Mouse (Mus musculus) stomach, embryonic 16.5 days (tissue): ENCODE data around the gene Rpl38. TPM values are rescaled to one million over a fixed set of nuclear protein-coding genes. Genes with fewer than 3 reads are reported as not detected.
"Not testable (repeated sequence)": the region's sequence is repeated elsewhere in the genome, so short reads cannot be mapped to it uniquely, and the experiment has no call there.

Source experiments
- ATAC-seq: fragments of 200-750 bp; cut with Nextera tagmentation; 2 replicates; pipeline ENCODE4 v1.8.0; 2017; ENCODE audit warnings: moderate number of reproducible peaks, moderate TSS enrichment; ENCODE audit not compliant: insufficient read depth, low FRiP score
- H3K27ac ChIP-seq: fragments of 300-500 bp; sonication (generic); 2 replicates; pipeline ENCODE4 v1.5.1; 2014; ENCODE audit warnings: low read length
- H3K27me3 ChIP-seq: fragments of 300-500 bp; sonication (generic); 2 replicates; pipeline ENCODE4 v1.6.1; 2014; ENCODE audit warnings: low read length, control low read depth, mixed read lengths; ENCODE audit not compliant: control insufficient read depth, insufficient read depth
- H3K36me3 ChIP-seq: fragments of 300-500 bp; sonication (generic); 2 replicates; pipeline ENCODE4 v1.6.1; 2014; ENCODE audit warnings: low read length; ENCODE audit not compliant: control insufficient read depth, insufficient read depth
- H3K4me1 ChIP-seq: fragments of 300-500 bp; sonication (generic); 2 replicates; pipeline ENCODE4 v1.6.1; 2014; ENCODE audit warnings: low read length, control low read depth, mixed read lengths; ENCODE audit not compliant: control insufficient read depth, insufficient read depth
- H3K4me2 ChIP-seq: fragments of 300-500 bp; sonication (generic); 2 replicates; pipeline ENCODE4 v1.6.1; 2014; ENCODE audit warnings: low read depth, low read length, mixed read lengths
- H3K4me3 ChIP-seq: fragments of 300-500 bp; sonication (generic); replicated peaks from 2 replicates; pipeline ENCODE4 v1.5.1; 2014; ENCODE audit warnings: mild to moderate bottlenecking, low read length
- H3K9ac ChIP-seq: fragments of 300-500 bp; sonication (generic); 2 replicates; pipeline ENCODE4 v1.6.1; 2014; ENCODE audit warnings: low read length
- H3K9me3 ChIP-seq: fragments of 300-500 bp; sonication (generic); replicated peaks from 2 replicates; pipeline ENCODE4 v1.6.1; 2016; ENCODE audit warnings: low read length, control low read depth; ENCODE audit not compliant: control insufficient read depth
- WGBS: fragments of 180-500 bp; shearing (Covaris S2); extraction: QIAGEN DNeasy Blood & Tissue Kit; methylation state at CpG from one replicate; pipeline ENCODE4 v1.1.7; 2014; 5-methylcytosine and 5-hydroxymethylcytosine counted together
- polyA plus RNA-seq: library from polyadenylated mRNA; unstranded; fragments of >200 nt; fragmentation: Nextera tagmentation; extraction: Ambion mirVana; gene quantifications from 2 replicates; pipeline ENCODE4 v1.2.1, GENCODE M21; 2015

Rpl38 gene
- polyA plus RNA-seq, 1 experiment from 2014 or later: 998 TPM

DNA sequence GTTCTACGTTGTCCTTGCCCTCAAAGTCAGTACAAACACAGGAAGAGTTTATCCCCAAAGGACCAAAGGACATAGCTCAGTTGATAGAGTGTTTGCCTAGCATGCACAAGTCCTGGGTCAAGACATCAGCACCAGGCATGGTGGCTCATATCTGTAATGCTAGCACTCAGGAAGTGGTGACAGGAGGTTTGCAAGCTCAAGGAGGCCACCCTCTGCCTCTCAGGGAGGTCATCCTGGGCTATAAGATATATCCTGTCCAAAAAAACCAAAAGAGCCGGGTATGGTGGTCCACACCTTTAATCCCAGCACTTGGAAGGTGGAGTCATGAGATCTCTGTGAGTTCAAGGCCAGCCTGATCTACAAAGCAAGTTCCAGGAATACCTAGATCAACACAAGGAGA is 2.9 kb upstream of the Rpl38 start:
- Histone ChIP-seq H3K9me3 (no peaks in the 10 kb centered on the region), H3K27ac (no peak overlapping the region), H3K4me1 (peaks cover 13% of the 10 kb centered on the region), H3K36me3 (0 out of 2 replicates have a peak, but pooled peaks cover under 1% of the 10 kb centered on the region), H3K9ac (no peak overlapping the region), H3K27me3 (no peaks in the 10 kb centered on the region; the same call in 1 of the 2 replicates), H3K4me2 (no peak overlapping the region), H3K4me3 (no peak overlapping the region)
- 54% methylated on average over 2 of the region's 2 CpGs for whole genome bisulfite sequencing
- no peak for ATAC-seq

DNA sequence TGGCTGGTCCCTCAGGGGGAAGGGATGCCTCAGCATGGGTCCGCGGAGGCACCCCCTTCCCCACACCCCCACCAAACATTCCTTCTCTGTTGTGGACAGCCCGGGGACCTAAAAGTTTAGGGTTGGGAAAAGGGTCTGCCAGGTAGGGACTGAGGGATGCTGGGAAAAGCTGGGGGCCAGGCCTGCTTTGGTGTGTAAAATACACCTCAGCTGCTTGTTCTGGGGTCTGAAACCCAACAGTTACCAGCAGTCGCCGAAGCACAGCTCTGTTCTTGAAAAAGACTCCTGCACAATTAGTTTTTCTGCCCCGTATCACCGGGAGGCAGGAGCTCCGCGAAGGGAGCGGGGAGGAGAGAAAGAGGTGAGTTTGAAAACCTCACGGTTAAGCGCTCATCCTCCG is 1.5 kb upstream of the Rpl38 start:
- no peak for ATAC-seq
- Histone ChIP-seq H3K27me3 (no peaks in the 10 kb centered on the region; the same call in 1 of the 2 replicates), H3K36me3 (0 out of 2 replicates have a peak, but pooled peaks cover 4% of the 10 kb centered on the region), H3K4me1 (peaks cover 20% of the 10 kb centered on the region), H3K27ac (no peak overlapping the region), H3K9ac (no peak overlapping the region; the same call in 1 of the 2 replicates), H3K4me2 (no peak overlapping the region), H3K4me3 (no peak overlapping the region), H3K9me3 (no peaks in the 10 kb centered on the region)
- WGBS: 11% methylated on average over 13 of the region's 13 CpGs

DNA sequence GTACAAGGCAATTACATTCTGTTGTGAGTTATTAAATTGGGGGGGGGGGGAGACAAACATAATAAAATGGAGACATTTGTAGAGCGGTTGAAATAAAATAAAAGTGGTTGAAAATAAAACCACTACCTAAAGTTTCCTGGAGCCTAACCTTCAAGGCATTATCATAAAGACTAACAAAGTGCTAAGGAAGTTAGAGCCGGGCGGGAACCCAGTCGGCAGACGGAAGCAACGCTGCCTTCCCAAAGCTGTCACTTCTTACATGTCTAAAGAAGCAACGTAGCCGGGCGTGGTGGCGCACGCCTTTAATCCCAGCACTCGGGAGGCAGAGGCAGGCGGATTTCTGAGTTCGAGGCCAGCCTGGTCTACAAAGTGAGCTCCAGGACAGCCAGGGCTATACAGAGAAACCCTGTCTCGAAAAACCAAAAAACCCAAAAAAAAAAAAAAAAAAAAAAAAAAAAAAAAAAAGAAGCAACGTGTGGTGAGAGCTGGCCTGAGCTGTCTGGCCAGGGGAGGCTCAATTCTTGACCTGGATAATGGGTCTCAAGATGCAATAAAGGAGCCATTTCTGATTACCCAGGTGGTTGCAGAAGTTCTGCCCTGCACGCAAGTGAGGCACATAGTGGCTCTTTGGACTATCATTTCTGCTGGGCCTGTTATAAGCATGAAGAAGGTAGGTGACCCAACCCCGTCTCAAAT is 940 bp upstream of the Rpl38 start:
- no peak for ATAC-seq
- Histone ChIP-seq H3K27ac (no peak overlapping the region), H3K4me3 (no peak overlapping the region), H3K9ac (no peak overlapping the region), H3K27me3 (no peaks in the 10 kb centered on the region; the same call in 1 of the 2 replicates), H3K4me1 (peaks cover 20% of the 10 kb centered on the region), H3K4me2 (no peak overlapping the region), H3K36me3 (0 out of 2 replicates have a peak, but pooled peaks cover 4% of the 10 kb centered on the region), H3K9me3 (no peaks in the 10 kb centered on the region)
- WGBS: 39% methylated on average over 17 of the region's 18 CpGs

DNA sequence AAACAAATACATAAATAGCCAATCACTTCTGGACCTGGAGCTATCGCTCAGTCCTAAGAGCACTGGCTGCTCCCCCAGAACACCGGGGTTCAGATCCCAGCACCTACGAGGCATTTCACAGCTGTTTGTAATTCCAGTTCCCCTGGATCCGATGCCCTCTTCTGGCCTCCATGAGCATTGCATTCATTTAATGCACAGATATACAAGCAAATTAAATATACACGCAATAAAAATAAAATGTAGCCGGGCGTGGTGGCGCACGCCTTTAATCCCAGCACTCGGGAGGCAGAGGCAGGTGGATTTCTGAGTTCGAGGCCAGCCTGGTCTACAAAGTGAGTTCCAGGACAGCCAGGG is 415 bp upstream of the Rpl38 start:
- 18% methylated on average over 11 of the region's 11 CpGs for WGBS

DNA sequence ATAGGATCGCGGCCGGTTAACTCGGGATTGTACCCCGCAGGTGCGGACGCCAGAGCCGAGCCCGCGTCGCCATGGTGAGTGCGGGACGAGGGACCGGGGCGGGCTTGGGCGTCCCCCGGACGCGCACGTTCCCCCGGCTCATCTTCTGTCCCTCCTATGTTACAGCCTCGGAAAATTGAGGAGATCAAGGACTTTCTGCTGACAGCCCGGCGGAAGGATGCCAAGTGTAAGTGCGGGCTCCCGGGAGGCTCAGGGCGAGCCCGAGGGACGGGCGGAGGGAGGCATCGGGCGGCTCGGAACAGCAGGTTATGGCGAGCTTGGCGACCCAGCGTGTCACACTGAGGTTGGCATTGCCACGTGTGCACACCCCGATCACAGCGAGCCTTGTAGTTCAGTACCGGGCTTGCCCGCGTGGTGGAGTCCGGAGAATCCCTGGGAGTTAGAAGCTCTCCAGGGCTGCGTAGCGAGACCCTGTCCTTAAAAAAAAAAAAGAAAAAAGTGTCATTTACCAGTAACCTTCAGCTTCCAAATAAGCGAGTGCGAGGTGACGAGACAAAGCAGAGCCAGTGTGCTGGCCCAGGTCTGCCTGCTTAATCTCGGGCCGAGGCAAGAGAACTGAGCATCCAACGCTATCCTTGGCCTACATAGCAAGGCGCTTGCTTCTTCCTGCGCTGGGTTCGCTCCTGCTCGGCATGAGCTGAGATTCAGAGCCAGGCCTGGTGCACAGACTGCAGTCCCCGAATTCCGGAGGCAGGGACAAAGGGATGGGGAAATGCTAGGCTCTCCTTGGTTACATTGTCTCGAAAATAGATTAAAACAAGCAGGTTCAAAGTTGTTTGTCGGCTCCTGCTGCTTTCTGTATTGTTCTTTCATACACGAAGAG is 658 bp downstream of the Rpl38 start:
- no peaks in the 10 kb centered on the region; the same call in 1 of the 2 replicates for H3K27me3 ChIP-seq
- peak overlapping the region; percentile 91 for H3K9ac ChIP-seq
- H3K4me2 ChIP-seq: peak overlapping the region; percentile 94
- WGBS: under 1% methylated on average over 60 of the region's 60 CpGs
- peak; percentile 75 for ATAC-seq
- H3K4me3 ChIP-seq: peak overlapping the region; percentile 89
- H3K36me3 ChIP-seq: 0 out of 2 replicates have a peak, but pooled peaks cover 4% of the 10 kb centered on the region
- peaks cover 20% of the 10 kb centered on the region for H3K4me1 ChIP-seq
- H3K27ac ChIP-seq: peak overlapping the region; percentile 93
- H3K9me3 ChIP-seq: no peaks in the 10 kb centered on the region

More for the DNA sequence above, 415 bp upstream of the Rpl38 start:
- H3K4me2 ChIP-seq, H3K4me3 ChIP-seq, H3K9ac ChIP-seq, H3K36me3 ChIP-seq, H3K27ac ChIP-seq, H3K9me3 ChIP-seq, ATAC-seq, H3K27me3 ChIP-seq: not testable (repeated sequence)
- peaks cover 20% of the 10 kb centered on the region for H3K4me1 ChIP-seq

DNA sequence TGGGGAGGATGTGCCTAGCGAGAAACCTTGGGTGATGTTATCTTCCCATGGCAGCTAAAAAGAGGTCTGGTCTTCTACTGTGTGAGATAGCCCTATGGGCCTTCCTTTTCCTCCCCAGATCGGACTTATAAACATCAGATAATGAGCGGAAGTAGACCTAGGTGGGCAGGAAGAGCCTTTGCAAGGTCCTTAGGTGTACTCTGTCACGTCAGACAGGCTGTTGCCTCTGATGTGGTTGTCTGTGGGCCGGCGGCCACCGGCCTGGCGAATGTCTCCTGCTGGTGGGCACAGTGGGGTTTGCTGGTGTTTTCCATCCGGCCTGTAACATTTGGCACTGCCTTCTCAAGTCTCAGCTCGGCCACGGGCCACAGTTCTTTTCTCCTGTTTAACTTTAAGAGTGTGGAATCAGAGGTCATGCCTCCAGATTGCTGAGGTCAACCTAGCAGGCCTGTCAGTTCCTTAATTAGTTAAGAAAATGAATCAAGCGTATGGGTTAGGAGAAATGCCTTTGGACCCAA is 1.4 kb downstream of the Rpl38 start:
- no peak for ATAC-seq
- Histone ChIP-seq H3K9ac (peak overlapping the region; percentile 91), H3K4me1 (peaks cover 20% of the 10 kb centered on the region), H3K4me2 (peak overlapping the region; percentile 94), H3K27me3 (no peaks in the 10 kb centered on the region; the same call in 1 of the 2 replicates), H3K9me3 (no peaks in the 10 kb centered on the region), H3K36me3 (0 out of 2 replicates have a peak, but pooled peaks cover 4% of the 10 kb centered on the region), H3K27ac (peak overlapping the region; percentile 93), H3K4me3 (peak overlapping the region; percentile 89)
- 10% methylated on average over 12 of the region's 12 CpGs for WGBS

DNA sequence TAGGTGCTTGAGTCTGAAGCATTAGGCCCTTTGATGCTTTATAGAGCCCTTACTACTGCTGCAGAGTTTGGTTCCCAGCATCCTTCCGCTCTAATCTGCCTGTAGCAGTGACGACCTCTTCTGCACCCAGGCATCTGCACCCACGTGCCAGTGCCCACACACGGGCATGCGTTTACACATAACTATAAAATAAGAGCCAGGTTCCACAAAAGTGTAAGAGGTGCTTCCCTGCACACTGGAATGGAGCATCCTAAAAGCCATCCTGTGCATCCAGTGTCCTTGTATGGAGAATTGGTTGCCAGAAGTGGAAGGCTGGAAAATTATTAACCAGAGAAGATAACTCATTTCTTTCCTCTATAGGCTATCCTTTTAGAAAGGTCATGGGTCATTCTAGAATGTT is 2.8 kb downstream of the Rpl38 start:
- H3K9me3 ChIP-seq: no peaks in the 10 kb centered on the region
- no peak overlapping the region for H3K27ac ChIP-seq
- 0 out of 2 replicates have a peak, but pooled peaks cover 4% of the 10 kb centered on the region for H3K36me3 ChIP-seq
- ATAC-seq: no peak
- no peak overlapping the region for H3K4me2 ChIP-seq
- peaks cover 22% of the 10 kb centered on the region for H3K4me1 ChIP-seq
- no peak overlapping the region for H3K4me3 ChIP-seq
- H3K27me3 ChIP-seq: no peaks in the 10 kb centered on the region; the same call in 1 of the 2 replicates
- WGBS: 85% methylated on average over 5 of the region's 5 CpGs
- H3K9ac ChIP-seq: no peak overlapping the region

DNA sequence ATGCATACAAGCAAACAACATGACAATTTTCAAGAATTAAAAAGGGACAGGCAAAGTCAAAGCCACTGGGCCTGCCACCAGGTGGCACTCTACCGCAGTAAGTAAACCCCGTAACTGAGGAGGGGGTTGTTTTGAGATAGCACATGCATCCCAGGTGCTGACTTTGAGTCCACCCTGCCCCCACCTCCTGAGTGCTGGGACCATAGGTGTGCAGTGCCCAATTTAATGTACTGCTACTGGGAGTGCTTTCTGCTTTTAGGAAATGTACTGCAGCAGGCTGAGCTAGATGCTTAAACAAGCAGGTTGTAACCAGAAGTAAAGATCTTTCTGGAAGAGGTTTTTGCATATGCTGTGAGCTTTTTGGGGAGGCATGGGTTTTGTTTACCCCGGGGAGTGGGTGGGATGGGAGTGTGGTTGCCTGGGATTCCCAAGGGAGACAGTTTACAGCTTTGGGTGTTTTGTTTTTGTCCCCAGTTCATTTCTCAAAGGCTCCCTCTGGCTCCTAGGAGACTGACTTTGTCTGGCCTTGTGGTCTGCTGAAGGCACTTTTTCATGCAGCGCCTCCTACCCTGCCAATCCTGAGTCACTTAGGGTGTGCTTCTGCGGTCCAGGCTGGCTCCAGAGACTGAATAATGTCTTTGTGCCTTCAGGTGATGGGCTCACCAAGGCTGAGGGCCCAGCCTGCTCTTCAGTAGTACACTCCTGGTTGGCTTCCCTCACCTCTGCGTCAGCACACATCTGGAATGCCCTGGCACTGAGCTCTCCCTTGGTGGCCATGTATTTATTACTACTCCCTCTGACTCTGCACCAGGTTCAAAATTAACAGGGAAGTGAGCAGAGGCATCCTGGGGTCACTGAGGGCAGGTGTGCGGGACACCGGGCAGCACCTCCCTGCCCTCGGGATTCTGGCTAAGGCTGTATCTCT is 4.7 kb downstream of the Rpl38 start:
- Histone ChIP-seq H3K27ac (no peak overlapping the region), H3K4me2 (no peak overlapping the region), H3K4me3 (no peak overlapping the region), H3K4me1 (peaks cover 22% of the 10 kb centered on the region), H3K9me3 (no peaks in the 10 kb centered on the region), H3K27me3 (no peaks in the 10 kb centered on the region), H3K36me3 (0 out of 2 replicates have a peak, but pooled peaks cover 4% of the 10 kb centered on the region), H3K9ac (no peak overlapping the region)
- WGBS: 63% methylated on average over 9 of the region's 9 CpGs
- no peak for ATAC-seq
